Mouse (Mus musculus) thymus, adult 2 months (tissue): Measurements from ENCODE around the gene Ldlrad1. TPM values are rescaled to one million over a fixed set of nuclear protein-coding genes. Genes with fewer than 3 reads are reported as not detected.
A peak's percentile ranks its signal among the peaks of the same experiment; 100 is the strongest.

Experiments used
- DNase-seq: peaks from one replicate; pipeline ENCODE4 v3.0.0; 2021
- H3K27ac ChIP-seq: fragments of 200-500 bp; 2 replicates; pipeline ENCODE4 v1.5.1; 2012; ENCODE audit warnings: low read length, control low read depth; ENCODE audit not compliant: control insufficient read depth, insufficient read depth
- H3K27me3 ChIP-seq: fragments of 200-500 bp; 2 replicates; pipeline ENCODE4 v1.6.1; 2012; ENCODE audit warnings: mild to moderate bottlenecking, low read length, moderate library complexity, mixed read lengths; ENCODE audit not compliant: control insufficient read depth, insufficient read depth
- H3K36me3 ChIP-seq: fragments of 200-500 bp; 2 replicates; pipeline ENCODE4 v1.6.1; 2012; ENCODE audit warnings: mild to moderate bottlenecking, low read length, moderate library complexity; ENCODE audit not compliant: control insufficient read depth, insufficient read depth
- H3K4me1 ChIP-seq: fragments of 200-500 bp; replicated peaks from 2 replicates; pipeline ENCODE4 v1.6.1; 2012; ENCODE audit warnings: low read length; ENCODE audit not compliant: control insufficient read depth, insufficient read depth
- H3K4me3 ChIP-seq: fragments of 200-500 bp; 2 replicates; pipeline ENCODE4 v1.5.1; 2012; ENCODE audit warnings: mild to moderate bottlenecking, low read length, control low read depth, moderate library complexity; ENCODE audit not compliant: control insufficient read depth, insufficient read depth
- CTCF ChIP-seq: fragments of 200-500 bp; IDR thresholded peaks from 2 replicates; pipeline ENCODE4 v1.5.1; 2012; ENCODE audit warnings: mild to moderate bottlenecking, control low read depth, low read length, moderate library complexity, borderline replicate concordance; ENCODE audit not compliant: control insufficient read depth, poor library complexity, insufficient read depth; ENCODE audit errors: extremely low read depth
- POLR2A ChIP-seq: fragments of 200-500 bp; IDR thresholded peaks from 2 replicates; pipeline ENCODE4 v1.6.1; 2012; ENCODE audit warnings: mild to moderate bottlenecking, low read length, control low read depth, moderate library complexity; ENCODE audit not compliant: control insufficient read depth, poor library complexity, insufficient read depth; ENCODE audit errors: extremely low read depth
- WGBS: fragments of 180-500 bp; shearing (Covaris S2); methylation state at CpG from one replicate; pipeline ENCODE4 v1.1.7; 2018; 5-methylcytosine and 5-hydroxymethylcytosine counted together
- polyA plus RNA-seq: library from polyadenylated mRNA; depleted of rRNA; stranded (reverse); fragments of >200 nt; gene quantifications from 2 replicates; pipeline ENCODE4 v1.2.3, GENCODE M21; 2012

Ldlrad1 gene
- polyA plus RNA-seq, 1 experiment: 0.92 TPM

- H3K27me3 ChIP-seq: no peaks in the 10 kb centered on the region
- H3K4me3 ChIP-seq: peak within 1 kb of the TSS; percentile 84
- peak; percentile 66; the same call in 1 of the 2 replicates for TF ChIP-seq POLR2A
- TF ChIP-seq CTCF: peak; percentile 51; the same call in 1 of the 2 replicates
- peak; percentile 96 for DNase-seq
- peak within 1 kb of the TSS; percentile 87 for H3K27ac ChIP-seq
- H3K36me3 ChIP-seq: peaks cover 10% of the 10 kb centered on the region; the same call in 1 of the 2 replicates
- peaks cover 8% of the 10 kb centered on the region; the same call in 1 of the 2 replicates for H3K4me1 ChIP-seq
- WGBS: under 1% methylated on average over 49 of the region's 49 CpGs
Observed at GRCm38 (mm10) chr4:107178182-107178829, 30.7 kb upstream of the Ldlrad1 start, which contains the start of gene Tmem59. Tmem59 (plus strand) TSS chr4:107178399.

GRCm38 (mm10) chr4:107178830-107179490 is 30.0 kb upstream of the Ldlrad1 start, which contains the start of gene Tceanc2:
Tceanc2 (minus strand) TSS chr4:107179116.
- Histone ChIP-seq H3K4me1 (peaks cover 8% of the 10 kb centered on the region; the same call in 1 of the 2 replicates), H3K4me3 (peak within 1 kb of the TSS; percentile 84), H3K27ac (peak within 1 kb of the TSS; percentile 87), H3K27me3 (no peaks in the 10 kb centered on the region), H3K36me3 (peaks cover 7% of the 10 kb centered on the region; the same call in 1 of the 2 replicates)
- WGBS: 1% methylated on average over 47 of the region's 47 CpGs
- TF ChIP-seq POLR2A: no peak; the same call in 1 of the 2 replicates
- TF ChIP-seq CTCF: no peak
- DNase-seq: peak; percentile 69

GRCm38 (mm10) chr4:107179561-107179960 is 29.4 kb upstream of the Ldlrad1 start:
- peaks cover 8% of the 10 kb centered on the region; the same call in 1 of the 2 replicates for H3K4me1 ChIP-seq
- no peak for TF ChIP-seq CTCF
- no peaks in the 10 kb centered on the region for H3K27me3 ChIP-seq
- peaks cover 7% of the 10 kb centered on the region; the same call in 1 of the 2 replicates for H3K36me3 ChIP-seq
- H3K4me3 ChIP-seq: peak overlapping the region; percentile 84
- peak overlapping the region; percentile 87 for H3K27ac ChIP-seq
- under 1% methylated on average over 8 of the region's 8 CpGs for WGBS
- no peak for DNase-seq

- Histone ChIP-seq H3K4me3 (no peak overlapping the region), H3K27ac (no peak overlapping the region), H3K4me1 (peaks cover 8% of the 10 kb centered on the region; the same call in 1 of the 2 replicates), H3K36me3 (peaks cover under 1% of the 10 kb centered on the region; the same call in 1 of the 2 replicates), H3K27me3 (no peaks in the 10 kb centered on the region)
- DNase-seq: no peak
- TF ChIP-seq POLR2A: no peak
Observed at GRCm38 (mm10) chr4:107180746-107181145, 28.2 kb upstream of the Ldlrad1 start.

GRCm38 (mm10) chr4:107181866-107182265 is 27.1 kb upstream of the Ldlrad1 start:
- TF ChIP-seq POLR2A: no peak
- H3K27me3 ChIP-seq: no peaks in the 10 kb centered on the region
- no peak for DNase-seq
- H3K36me3 ChIP-seq: peaks cover 12% of the 10 kb centered on the region
- H3K4me1 ChIP-seq: peaks cover 8% of the 10 kb centered on the region; the same call in 1 of the 2 replicates
- H3K27ac ChIP-seq: no peak overlapping the region
- H3K4me3 ChIP-seq: no peak overlapping the region
- WGBS: 72% methylated on average over 6 of the region's 6 CpGs

DNA sequence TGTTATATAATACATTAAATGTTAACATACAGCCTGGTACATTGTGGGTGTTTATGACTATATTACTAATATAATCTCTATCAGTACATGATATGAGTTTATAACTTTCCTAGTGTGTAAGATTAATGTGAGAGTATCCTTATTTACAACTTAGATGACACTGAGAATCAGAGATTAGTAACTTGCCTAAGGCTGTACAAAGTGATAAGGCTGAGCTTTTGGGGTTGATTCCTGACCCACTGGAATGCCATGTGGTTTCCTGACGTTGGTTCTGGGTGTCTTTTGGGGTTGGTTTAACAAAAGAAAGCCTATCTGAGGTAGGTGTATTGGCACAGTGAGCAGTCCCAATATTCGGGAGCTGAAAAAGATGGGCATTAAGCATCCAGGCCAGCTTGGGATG is 26.2 kb upstream of the Ldlrad1 start:
- Histone ChIP-seq H3K4me3 (no peak overlapping the region), H3K27ac (no peak overlapping the region), H3K36me3 (peaks cover 21% of the 10 kb centered on the region), H3K4me1 (peaks cover 6% of the 10 kb centered on the region; the same call in 1 of the 2 replicates), H3K27me3 (no peaks in the 10 kb centered on the region)
- DNase-seq: no peak
- TF ChIP-seq CTCF (no peak), POLR2A (no peak)
- 47% methylated on average over 2 of the region's 2 CpGs for WGBS

DNA sequence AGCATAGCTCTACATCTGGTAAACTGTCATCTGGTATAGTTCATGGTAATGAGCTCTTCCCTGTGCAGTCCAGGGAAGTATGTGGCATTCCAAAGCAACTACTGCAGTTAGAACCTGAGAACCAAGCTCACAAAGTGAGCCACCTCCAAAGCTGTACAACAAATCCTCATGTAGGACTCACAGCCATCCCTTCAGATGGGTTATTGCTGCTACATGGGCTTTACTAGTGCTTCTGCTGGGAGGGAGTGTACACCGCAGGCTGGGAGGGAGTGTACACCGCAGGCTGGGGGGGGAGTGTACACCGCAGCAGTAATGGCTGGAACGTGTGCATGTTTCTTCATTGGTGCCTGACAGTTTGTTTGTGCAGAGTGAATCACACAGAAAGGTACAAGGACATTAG is 25.8 kb upstream of the Ldlrad1 start:
- WGBS: 86% methylated on average over 4 of the region's 4 CpGs
- peaks cover 6% of the 10 kb centered on the region; the same call in 1 of the 2 replicates for H3K4me1 ChIP-seq
- H3K36me3 ChIP-seq: peaks cover 25% of the 10 kb centered on the region

More for the DNA sequence above, 25.8 kb upstream of the Ldlrad1 start:
- no peak for DNase-seq
- no peaks in the 10 kb centered on the region for H3K27me3 ChIP-seq
- no peak overlapping the region for H3K27ac ChIP-seq
- no peak for TF ChIP-seq POLR2A
- no peak for TF ChIP-seq CTCF
- H3K4me3 ChIP-seq: no peak overlapping the region
